Mouse (Mus musculus): ENCODE data around the gene Pnldc1.
"Not testable (repeated sequence)": the region's sequence is repeated elsewhere in the genome, so short reads cannot be mapped to it uniquely, and the experiment has no call there.

The Pnldc1 gene

DNA sequence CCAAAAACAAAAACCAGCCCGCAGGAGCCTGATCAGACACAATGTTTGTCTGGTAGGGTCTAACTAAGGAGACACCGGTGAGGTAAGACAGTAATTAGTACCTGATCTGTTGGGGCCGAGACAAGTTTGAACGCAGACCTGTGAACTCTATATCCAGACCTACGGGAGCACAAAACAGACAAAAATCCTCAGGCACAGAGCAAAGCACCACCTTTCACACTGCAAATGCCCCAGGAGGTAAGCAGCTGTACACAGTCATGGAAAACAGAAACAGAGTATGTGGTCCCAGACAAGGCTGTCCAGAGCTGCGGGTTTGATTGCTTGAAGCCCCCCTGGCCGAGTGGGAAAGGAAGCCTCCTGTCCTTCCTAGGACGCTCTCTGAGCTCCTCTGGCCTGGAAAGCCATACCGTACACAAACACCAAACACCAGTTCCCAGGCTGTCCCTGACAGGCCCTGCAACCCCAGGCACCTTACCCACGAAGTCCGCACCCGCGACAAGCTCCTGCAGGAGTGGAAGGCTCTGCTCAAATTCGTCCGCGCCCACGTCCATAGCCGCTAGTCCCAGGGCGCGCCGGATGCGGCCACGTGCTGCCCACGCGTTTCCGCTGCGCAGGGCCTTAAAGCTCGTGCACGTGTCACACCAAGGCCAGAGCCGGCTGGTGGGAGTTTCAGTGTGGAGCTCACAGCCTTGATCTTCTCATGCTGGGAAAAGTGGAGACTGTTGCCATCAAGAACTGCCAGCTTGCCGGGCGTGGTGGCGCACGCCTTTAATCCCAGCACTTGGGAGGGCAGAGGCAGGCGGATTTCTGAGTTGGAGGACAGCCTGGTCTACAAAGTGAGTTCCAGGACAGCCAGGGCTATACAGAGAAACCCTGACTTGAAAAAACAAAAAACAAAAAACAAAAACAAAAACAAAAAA is at the start of gene Pnldc1:
Gene Pnldc1 (minus strand): TSS at position 870 of the 920 bp plus-strand sequence.
- DNase-seq: peak; percentile 13 to 25

DNA sequence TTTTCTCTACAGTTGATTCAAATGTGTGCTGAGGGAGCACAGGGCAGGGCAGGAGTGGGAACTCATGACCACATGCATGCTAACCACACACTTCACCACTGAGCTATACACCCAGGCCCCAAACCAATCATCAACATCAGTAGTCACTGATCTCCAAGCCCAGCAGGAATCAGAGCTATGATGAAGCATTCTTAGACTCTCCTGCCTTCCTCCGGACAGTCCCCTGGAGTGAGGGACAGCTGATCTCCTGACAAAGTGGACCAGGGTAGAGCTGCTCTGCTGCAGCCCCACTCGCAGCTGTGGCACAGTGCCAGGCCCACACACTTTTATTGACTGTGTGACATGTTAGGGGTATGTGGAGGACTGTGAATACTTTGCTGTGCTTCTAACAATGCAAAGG is 49.3 kb upstream of the Pnldc1 start:
- DNase-seq: not testable (repeated sequence)

DNA sequence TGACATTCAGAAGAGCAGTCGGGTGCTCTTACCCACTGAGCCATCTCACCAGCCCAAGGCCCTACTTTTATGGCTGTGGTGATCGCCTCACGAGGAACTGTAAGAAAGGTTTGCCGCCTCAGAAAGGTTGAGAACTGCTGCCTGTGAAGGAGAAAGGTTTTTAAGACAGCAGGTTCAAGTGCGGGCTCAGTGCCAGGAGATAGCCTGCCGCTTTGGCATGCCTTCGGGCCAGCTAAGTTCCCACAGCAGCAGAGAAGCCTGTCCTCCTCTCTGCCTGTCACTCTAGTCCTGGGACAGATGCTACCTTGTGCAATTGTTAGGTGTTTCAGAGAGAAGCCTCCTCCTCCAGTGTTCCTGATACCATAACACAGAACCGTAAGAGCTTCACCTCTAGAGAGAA is 46.6 kb upstream of the Pnldc1 start:
- DNase-seq: no peak

DNA sequence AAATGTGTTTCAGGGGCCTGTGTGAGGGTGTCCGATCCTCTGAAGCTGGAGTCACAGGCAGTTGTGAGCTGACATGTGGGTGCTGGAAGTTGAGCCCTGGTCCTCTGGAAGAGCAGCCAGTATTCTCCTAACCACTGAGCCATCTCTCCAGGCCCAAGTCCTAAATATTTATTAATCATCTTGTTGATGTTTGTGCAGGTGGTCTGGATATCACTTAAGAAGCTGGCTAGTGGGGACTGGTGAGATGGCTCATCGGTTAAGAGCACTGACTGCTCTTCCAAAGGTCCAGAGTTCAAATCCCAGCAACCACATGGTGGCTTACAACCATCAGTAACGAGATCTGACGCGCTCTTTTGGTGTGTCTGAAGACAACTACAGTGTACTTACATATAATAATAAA is 39.6 kb upstream of the Pnldc1 start:
- no peak for DNase-seq

- no peak for DNase-seq
Observed at GRCm38 (mm10) chr17:12942459-12943162, 32.6 kb upstream of the Pnldc1 start.

DNA sequence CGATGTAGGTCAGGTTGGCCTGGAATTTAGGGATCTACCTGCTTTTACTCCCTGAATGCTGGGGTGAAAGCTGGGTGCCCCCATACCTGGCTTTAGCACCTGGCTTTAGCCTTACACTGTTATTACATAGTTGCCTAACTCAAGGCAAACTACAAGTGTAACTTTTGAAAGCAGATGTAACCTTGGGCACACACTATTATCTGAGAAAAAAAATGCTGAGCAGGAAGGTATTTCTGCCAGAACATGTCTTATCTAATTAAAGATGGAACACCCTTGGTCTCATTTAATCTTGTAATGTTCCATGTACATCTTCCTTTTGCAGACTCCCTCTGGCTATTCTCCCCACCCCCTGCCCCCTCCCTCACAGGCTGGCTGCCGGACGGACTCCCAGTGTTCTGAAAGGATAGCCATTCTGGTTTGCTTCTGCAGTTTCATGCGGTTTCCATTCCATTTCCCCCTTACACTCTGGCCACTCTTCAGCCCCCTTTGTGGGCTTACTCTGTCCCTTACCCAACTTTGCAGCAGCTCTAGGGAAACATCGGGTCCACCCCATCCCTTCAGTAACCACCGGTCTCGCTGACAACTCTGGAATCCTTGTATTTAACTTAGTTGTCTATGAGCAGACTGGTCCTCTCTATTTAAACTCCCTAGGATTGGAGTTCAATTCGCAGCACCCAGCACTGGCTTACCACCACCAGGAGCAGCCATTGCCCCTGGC is 31.7 kb upstream of the Pnldc1 start:
- no peak for DNase-seq

DNA sequence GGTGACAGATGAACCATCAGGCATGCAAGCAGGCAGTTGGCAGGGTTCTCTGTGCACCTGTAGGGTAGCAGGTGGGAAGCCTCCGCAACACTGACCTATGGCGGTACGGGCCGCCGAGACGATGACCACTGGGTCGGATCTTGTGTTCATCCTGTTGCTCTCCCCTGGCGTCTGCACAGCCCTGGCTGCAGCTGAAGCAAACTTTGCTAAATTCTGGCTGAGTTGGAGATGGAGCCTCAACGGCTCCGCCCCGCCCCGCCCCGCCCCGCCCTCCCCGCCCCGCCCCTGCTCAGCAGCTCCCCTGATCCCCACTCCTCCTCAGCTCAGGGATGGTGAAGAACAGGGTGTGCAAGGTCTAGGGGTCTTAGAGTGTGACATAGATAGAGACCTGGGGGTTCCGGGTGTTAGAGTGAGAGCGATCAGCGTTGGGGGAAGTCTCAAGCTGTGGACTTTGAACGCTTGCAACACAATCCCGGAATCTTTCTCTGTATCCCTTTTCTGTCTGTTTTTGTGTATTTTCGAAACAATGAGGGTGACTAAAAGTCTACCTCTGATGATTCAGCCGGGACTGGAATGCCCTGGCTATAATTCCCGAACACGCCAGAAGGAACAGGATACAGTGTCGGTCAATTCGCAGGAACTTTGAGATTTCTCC is 30.2 kb upstream of the Pnldc1 start, which contains the start of gene Acat3:
Gene Acat3 (minus strand): TSS at position 450 of the 655 bp plus-strand sequence.
- DNase-seq: peak; percentile 23 to 37

DNA sequence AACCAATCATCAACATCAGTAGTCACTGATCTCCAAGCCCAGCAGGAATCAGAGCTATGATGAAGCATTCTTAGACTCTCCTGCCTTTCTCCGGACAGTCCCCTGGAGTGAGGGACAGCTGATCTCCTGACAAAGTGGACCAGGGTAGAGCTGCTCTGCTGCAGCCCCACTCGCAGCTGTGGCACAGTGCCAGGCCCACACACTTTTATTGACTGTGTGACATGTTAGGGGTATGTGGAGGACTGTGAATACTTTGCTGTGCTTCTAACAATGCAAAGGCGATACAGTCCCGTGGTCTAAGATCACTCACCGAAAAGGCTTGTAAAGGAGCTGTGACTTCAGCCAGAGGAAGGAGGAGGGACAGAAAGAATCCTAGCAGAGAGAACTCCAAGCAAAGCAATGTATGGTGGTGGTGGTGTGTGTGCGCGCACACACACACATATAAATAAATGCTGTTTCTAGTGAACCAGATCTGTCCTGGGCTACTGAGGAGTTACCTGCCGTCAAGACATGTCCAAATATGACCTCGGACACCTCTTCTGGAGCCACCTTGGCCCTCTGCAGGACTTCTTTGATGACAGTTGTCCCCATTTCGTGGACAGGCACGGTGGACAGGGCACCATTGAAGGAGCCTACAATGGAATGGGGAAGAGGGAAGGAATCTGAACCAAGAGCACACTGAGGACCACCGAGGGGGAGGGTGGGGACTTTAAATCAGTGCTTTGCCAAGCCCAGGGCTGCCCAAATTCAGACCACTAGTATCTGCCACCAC is 29.5 kb upstream of the Pnldc1 start:
- not testable (repeated sequence) for DNase-seq

GRCm38 (mm10) chr17:12938077-12938476 is 28.0 kb upstream of the Pnldc1 start:
- no peak for DNase-seq

DNA sequence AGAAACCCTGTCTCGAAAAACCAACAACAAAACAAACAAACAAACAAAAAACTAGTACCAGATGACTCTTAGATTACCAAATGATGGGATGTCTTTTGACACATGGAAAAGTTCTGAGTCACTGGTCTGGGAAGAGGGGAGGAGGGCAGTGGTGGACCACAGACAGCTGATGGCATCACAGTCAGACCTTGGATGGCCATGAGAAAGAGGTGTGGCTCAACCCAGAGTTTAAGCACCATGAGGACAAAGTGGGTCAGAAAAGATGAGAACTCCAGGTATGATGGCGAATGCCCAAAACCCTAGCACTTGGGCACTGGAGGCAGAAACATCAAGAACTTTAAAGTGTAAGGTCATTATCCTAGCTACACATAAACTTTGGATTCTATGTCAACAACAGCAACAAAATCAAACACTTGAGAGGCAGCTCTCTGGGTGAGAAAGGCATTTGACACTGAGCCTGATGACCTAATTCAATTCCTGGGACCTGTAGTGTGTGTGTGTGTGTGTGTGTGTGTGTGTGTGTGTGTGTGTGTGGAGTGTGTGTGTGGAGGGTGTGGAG is 27.5 kb upstream of the Pnldc1 start:
- DNase-seq: no peak

DNA sequence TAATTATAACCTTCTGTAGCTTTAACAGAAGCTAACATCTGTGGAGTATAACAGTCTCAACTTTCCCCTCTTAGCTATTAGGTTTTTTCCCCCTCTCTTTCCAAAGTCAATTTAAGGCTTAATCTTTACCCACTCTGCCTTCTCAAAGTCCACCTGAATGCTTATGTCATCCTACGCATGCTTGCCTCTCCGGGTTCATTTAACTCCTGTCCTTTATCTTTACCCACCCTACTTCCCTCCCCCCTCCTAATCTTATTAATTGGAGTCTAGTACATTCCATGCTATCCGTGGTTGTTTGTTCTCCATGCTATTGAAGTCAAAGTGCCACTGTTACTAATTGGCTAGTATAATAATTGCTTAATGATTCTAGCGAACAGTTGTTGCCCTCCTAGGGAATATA is 25.7 kb upstream of the Pnldc1 start:
- DNase-seq: no peak

GRCm38 (mm10) chr17:12931576-12931975 is 21.5 kb upstream of the Pnldc1 start:
- DNase-seq: peak in 1 of 2 experiments; percentile 32

DNA sequence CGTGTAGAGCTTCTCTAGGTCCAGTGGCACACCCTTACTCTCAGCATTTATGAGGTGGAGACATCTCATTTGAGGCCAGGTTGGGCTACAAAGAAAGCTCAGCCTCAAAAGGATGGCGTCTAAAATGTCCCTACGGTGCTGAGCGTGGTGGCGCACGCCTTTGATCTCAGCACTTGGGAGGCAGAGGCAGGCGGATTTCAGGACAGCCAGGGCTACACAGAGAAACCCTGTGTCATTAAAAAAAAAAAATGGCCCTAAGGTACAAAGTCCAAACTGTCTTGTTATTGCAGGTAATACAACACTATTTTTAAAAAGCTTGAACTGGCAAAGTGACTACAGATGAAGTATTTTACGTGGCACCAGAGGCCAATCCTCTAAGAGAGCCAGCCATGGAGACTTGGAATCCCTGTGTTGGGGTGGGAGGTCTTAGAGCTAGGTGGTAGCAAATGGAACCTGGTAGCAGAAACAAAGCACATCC is 15.7 kb upstream of the Pnldc1 start:
- DNase-seq: no peak

DNA sequence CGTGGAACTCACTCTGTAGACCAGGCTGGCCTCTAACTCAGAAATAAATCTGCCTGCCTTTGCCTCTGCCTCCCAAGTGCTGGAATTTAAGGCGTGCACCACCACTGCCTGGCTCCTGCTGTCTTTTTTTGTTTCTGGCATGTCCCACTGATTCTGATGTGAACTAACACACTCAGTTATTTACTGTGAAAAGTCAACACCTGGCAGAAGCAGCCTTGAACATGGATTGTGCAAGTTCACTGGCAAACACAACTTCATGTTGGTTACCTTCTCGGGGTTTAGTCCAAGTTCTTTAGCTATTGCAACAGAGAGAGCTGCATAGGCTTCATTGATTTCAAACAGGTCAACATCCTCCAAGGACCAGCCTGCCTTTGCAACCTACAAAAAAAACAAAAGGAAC is 15.0 kb upstream of the Pnldc1 start:
- no peak for DNase-seq

DNA sequence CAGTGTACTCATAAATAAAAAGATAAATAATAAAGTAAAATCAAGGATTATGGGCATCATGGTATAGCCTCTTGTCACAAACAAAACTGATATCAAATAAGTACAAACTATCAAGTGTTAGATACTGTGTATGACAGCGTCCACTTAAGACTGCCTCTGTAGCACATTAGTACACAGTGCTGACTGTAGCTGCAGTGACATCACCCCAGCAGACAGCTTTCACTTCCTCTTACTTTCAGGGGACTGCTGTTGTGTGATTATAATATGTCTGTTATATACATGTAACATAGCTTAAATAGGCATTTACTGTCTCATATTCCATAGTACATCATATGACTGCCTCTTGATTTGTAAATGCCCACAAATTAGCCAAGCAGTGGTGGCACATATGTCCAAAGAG is 11.0 kb upstream of the Pnldc1 start:
- DNase-seq: no peak

- peak in 1 of 2 experiments; percentile 78 for DNase-seq
Observed at GRCm38 (mm10) chr17:12916588-12917380, 6.8 kb upstream of the Pnldc1 start.

DNA sequence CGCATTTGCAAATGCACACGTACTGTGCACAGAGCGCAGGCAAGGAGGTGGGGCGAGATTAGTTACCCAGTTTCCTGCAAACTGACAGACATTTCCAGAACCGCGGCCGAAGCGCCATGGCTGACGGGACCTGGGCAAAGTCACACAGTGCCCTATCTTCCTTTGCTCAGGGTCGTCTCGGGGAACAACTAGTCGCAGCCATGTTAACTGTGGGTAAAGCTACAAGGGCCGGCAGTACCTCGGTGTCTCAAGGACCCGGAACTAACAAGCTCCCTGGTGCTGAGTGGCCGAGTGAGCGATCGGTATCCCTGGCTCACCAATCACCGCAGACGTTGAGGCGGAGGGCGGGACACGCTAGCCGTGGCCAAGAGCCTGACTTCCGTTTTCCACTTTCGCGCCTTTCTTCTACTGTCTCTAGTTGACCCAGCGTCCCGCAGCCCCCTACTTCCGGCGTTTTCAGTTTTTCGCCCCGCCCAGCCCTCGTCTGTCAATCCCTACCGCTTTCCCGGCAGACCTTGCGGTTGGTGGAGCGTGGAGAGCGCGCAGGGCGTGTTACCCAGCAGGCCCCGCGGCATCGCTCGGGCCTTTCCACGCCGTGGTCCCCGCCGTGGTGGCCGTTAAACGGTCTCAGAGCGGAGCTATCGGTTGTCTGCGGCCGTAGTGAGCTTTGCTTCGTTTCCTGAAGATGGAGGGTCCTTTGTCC is 6.0 kb upstream of the Pnldc1 start, which contains the start of gene Mrpl18:
Gene Mrpl18 (minus strand): TSS at position 465 of the 703 bp plus-strand sequence.
- peak; percentile 99 for DNase-seq

- peak in 1 of 2 experiments; percentile 43 for DNase-seq
Observed at GRCm38 (mm10) chr17:12915488-12915880, 5.5 kb upstream of the Pnldc1 start, which contains the start of gene Tcp1. Tcp1 (plus strand) TSS chr17:12915701.

DNA sequence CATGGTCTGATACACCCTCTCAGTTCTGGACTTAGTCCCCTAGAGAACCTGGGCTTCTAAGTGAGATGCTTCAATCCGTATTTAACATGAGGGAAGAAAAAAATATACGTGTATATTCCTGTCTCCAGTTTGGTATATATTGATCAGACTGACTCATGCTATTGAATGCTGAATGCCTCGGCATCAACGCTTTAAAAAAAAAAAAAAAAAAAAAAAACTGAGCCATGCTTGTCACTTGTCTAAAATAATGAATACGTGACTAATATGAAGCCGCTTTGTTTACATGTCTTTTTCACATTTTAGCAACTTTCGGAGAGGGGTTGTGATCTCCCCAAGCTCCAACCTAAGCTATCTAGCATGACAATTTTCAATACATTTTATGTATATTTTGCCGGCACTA is 361 bp upstream of the Pnldc1 start:
- no peak for DNase-seq

DNA sequence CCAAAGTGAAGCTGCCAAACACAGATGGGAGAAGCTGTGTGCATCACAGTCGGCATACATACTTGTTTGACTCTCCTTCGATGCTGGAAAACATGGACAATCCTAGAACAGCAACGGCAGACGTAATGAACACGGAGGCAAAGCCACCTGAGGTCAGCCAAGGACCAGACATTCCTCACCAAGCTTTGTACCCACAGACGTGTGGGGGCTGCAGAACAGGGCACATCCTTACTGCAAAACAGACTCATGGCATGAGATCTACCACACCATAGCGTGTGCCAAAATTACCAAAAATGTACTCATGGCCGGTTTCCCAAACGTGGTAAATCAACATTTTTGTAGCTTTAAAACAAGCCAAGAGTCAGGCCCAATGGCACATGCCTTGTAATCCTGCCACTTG is 3.6 kb downstream of the Pnldc1 start:
- no peak for DNase-seq

Measured in kidney, postnatal 4 days (tissue).